Mouse (Mus musculus) stomach, postnatal 0 days (tissue): ENCODE data around the gene Col26a1. TPM values are rescaled to one million over a fixed set of nuclear protein-coding genes. Genes with fewer than 3 reads are reported as not detected.

Source experiments
- ATAC-seq: fragments of 200-750 bp; cut with Nextera tagmentation; 2 replicates; pipeline ENCODE4 v1.8.0; 2017; ENCODE audit not compliant: low FRiP score, low TSS enrichment
- DNase-seq: peaks from one replicate; pipeline ENCODE4 v3.0.0-alpha.2; 2016; ENCODE audit warnings: low spot score
- H3K27ac ChIP-seq: fragments of 300-500 bp; sonication (generic); replicated peaks from 2 replicates; pipeline ENCODE4 v1.5.1; 2014; ENCODE audit warnings: mild to moderate bottlenecking, control low read depth
- H3K27me3 ChIP-seq: fragments of 300-500 bp; sonication (generic); 2 replicates; pipeline ENCODE4 v1.6.1; 2014; ENCODE audit warnings: low read length; ENCODE audit not compliant: control insufficient read depth, insufficient read depth
- H3K36me3 ChIP-seq: fragments of 300-500 bp; sonication (generic); 2 replicates; pipeline ENCODE4 v1.6.1; 2014; ENCODE audit warnings: low read length, mixed read lengths; ENCODE audit not compliant: control insufficient read depth, insufficient read depth
- H3K4me1 ChIP-seq: fragments of 300-500 bp; sonication (generic); replicated peaks from 2 replicates; pipeline ENCODE4 v1.6.1; 2014; ENCODE audit warnings: antibody characterized with exemption; ENCODE audit not compliant: control insufficient read depth, insufficient read depth
- H3K4me2 ChIP-seq: fragments of 300-500 bp; sonication (generic); replicated peaks from 2 replicates; pipeline ENCODE4 v1.6.1; 2014; ENCODE audit warnings: low read depth, mild to moderate bottlenecking, control low read depth, moderate library complexity
- H3K4me3 ChIP-seq: fragments of 300-500 bp; sonication (generic); 2 replicates; pipeline ENCODE4 v1.5.1; 2014; ENCODE audit warnings: low read depth, low read length, control low read depth
- H3K9ac ChIP-seq: fragments of 300-500 bp; sonication (generic); 2 replicates; pipeline ENCODE4 v1.6.1; 2014; ENCODE audit warnings: mild to moderate bottlenecking, low read length, control low read depth, mixed read lengths
- H3K9me3 ChIP-seq: fragments of 300-500 bp; sonication (generic); 2 replicates; pipeline ENCODE4 v1.6.1; 2016; ENCODE audit warnings: low read length; ENCODE audit not compliant: control insufficient read depth
- CTCF ChIP-seq: IDR thresholded peaks from 2 replicates; pipeline ENCODE4 v1.5.1; 2016; ENCODE audit warnings: antibody characterized with exemption, low read depth, mild to moderate bottlenecking, moderate library complexity
- EP300 ChIP-seq: optimal IDR thresholded peaks from 2 replicates; pipeline ENCODE3; 2016; ENCODE audit warnings: antibody characterized with exemption
- WGBS: fragments of 180-500 bp; shearing (Covaris S2); extraction: QIAGEN DNeasy Blood & Tissue Kit; methylation state at CpG from one replicate; pipeline ENCODE4 v1.1.7; 2014; 5-methylcytosine and 5-hydroxymethylcytosine counted together
- polyA plus RNA-seq: library from polyadenylated mRNA; unstranded; fragments of >200 nt; fragmentation: Nextera tagmentation; extraction: Ambion mirVana; gene quantifications from 2 replicates; pipeline ENCODE4 v1.2.1, GENCODE M21; 2015

The Col26a1 gene
- polyA plus RNA-seq, result 2.9 and 3.5 TPM in 2 replicates

GRCm38 (mm10) chr5:136882788-136883439 is at the start of gene Col26a1:
Gene Col26a1 (minus strand): TSS chr5:136883209.
- TF ChIP-seq EP300 (no peak), CTCF (no peak)
- DNase-seq (peak; percentile 22), ATAC-seq (peak; percentile 47; the same call in 1 of the 2 replicates)

GRCm38 (mm10) chr5:136931896-136932295 is 48.9 kb upstream of the Col26a1 start:
- Histone ChIP-seq H3K9ac (no peak overlapping the region), H3K27ac (no peak overlapping the region), H3K4me1 (no peaks in the 10 kb centered on the region), H3K9me3 (no peaks in the 10 kb centered on the region), H3K27me3 (no peaks in the 10 kb centered on the region), H3K4me2 (no peak overlapping the region), H3K4me3 (no peak overlapping the region), H3K36me3 (no peaks in the 10 kb centered on the region)
- WGBS, result 84% methylated on average over 14 of the region's 14 CpGs
- ATAC-seq, result no peak
- TF ChIP-seq EP300, result no peak
- TF ChIP-seq CTCF, result no peak
- no peak for DNase-seq

More at GRCm38 (mm10) chr5:136882788-136883439, at the start of gene Col26a1:
- WGBS, result 2% methylated on average over 42 of the region's 44 CpGs
- Histone ChIP-seq H3K4me2 (peak within 1 kb of the TSS; percentile 58), H3K4me1 (no peaks in the 10 kb centered on the region), H3K4me3 (peak within 1 kb of the TSS; percentile 38), H3K27me3 (peaks cover 5% of the 10 kb centered on the region), H3K27ac (no peak within 1 kb of the TSS), H3K36me3 (no peaks in the 10 kb centered on the region), H3K9me3 (no peaks in the 10 kb centered on the region), H3K9ac (peak within 1 kb of the TSS; percentile 53)

GRCm38 (mm10) chr5:136929073-136929472 is 46.1 kb upstream of the Col26a1 start:
- no peaks in the 10 kb centered on the region for H3K36me3 ChIP-seq
- no peaks in the 10 kb centered on the region for H3K27me3 ChIP-seq
- 15% methylated on average over 4 of the region's 4 CpGs for WGBS
- peak; percentile 96 for TF ChIP-seq CTCF
- no peak for TF ChIP-seq EP300
- DNase-seq (peak; percentile 86), ATAC-seq (peak; percentile 71)
- no peak overlapping the region for H3K27ac ChIP-seq
- H3K9ac ChIP-seq, result no peak overlapping the region
- no peak overlapping the region for H3K4me2 ChIP-seq
- H3K9me3 ChIP-seq, result no peaks in the 10 kb centered on the region
- no peaks in the 10 kb centered on the region for H3K4me1 ChIP-seq
- no peak overlapping the region for H3K4me3 ChIP-seq

GRCm38 (mm10) chr5:136923751-136924478 is 40.9 kb upstream of the Col26a1 start:
- H3K9me3 ChIP-seq, result no peaks in the 10 kb centered on the region
- no peaks in the 10 kb centered on the region for H3K27me3 ChIP-seq
- no peaks in the 10 kb centered on the region for H3K36me3 ChIP-seq
- WGBS, result 36% methylated on average over 7 of the region's 7 CpGs
- H3K27ac ChIP-seq, result no peak overlapping the region
- no peak overlapping the region for H3K4me2 ChIP-seq
- no peak overlapping the region for H3K4me3 ChIP-seq
- H3K4me1 ChIP-seq, result peaks cover 3% of the 10 kb centered on the region; the same call in 1 of the 2 replicates
- peak; percentile 64 for ATAC-seq
- H3K9ac ChIP-seq, result no peak overlapping the region
- TF ChIP-seq CTCF (no peak), EP300 (no peak)
- peak; percentile 51 for DNase-seq

GRCm38 (mm10) chr5:136922830-136923229 is 39.8 kb upstream of the Col26a1 start:
- Histone ChIP-seq H3K27ac (no peak overlapping the region), H3K27me3 (no peaks in the 10 kb centered on the region), H3K4me3 (no peak overlapping the region), H3K9ac (no peak overlapping the region), H3K36me3 (no peaks in the 10 kb centered on the region), H3K9me3 (no peaks in the 10 kb centered on the region), H3K4me2 (no peak overlapping the region), H3K4me1 (peaks cover 3% of the 10 kb centered on the region; the same call in 1 of the 2 replicates)
- ATAC-seq (no peak), DNase-seq (no peak)
- 80% methylated on average over 9 of the region's 9 CpGs for WGBS
- TF ChIP-seq EP300, result no peak
- TF ChIP-seq CTCF, result no peak
